Mouse (Mus musculus): ENCODE data around the gene Trim2. TPM values are rescaled to one million over a fixed set of nuclear protein-coding genes. Genes with fewer than 3 reads are reported as not detected.
A peak's percentile ranks its signal among the peaks of the same experiment; 100 is the strongest.

Gene Trim2
- total RNA-seq, 2 experiments from 2014 or later = 8.6 to 11.9 TPM

- no peak for DNase-seq
Measured at GRCm38 (mm10) chr3:84219720-84220273, 86.9 kb downstream of the Trim2 start.

GRCm38 (mm10) chr3:84219166-84219710, 87.4 kb downstream of the Trim2 start:
- no peak for DNase-seq

DNA sequence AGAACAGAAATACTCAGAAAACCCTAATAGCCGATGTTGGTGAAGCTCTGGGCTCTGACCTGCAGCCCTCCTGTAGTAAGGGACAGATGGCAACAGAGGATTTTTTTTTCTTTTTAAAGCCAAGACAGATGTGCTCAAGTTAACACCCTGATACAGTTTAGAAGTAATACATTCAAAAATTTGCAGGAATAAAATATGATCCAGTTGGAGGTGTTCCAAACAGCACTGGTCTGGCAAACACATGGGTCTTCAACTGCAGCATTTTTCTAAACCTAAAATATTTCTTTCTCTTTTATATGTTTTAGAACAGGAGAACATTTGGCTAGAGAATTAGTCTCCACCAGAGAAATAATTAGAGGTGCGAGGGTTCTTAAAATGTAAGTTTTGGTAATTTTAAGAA, 88.2 kb downstream of the Trim2 start:
- DNase-seq = no peak

DNA sequence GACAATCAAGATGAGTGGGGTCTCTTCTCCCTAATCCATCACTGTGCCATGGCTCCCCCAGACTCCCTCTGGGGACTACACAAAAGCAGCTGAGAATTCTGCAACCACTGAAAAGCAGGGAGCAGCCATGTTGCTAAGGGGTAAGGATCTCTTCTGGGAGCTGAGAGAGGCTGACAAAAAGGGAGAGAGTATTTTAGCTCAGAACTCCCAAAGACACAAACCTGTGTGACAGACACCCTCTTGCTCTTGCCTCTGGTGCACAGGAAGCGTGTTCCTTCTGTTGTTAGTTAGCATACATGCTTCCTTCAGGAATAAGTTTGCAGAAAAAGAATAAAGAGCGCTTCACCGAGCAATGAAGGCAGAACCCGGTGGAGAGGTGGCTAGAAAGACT, 88.7 kb downstream of the Trim2 start:
- no peak for DNase-seq

DNA sequence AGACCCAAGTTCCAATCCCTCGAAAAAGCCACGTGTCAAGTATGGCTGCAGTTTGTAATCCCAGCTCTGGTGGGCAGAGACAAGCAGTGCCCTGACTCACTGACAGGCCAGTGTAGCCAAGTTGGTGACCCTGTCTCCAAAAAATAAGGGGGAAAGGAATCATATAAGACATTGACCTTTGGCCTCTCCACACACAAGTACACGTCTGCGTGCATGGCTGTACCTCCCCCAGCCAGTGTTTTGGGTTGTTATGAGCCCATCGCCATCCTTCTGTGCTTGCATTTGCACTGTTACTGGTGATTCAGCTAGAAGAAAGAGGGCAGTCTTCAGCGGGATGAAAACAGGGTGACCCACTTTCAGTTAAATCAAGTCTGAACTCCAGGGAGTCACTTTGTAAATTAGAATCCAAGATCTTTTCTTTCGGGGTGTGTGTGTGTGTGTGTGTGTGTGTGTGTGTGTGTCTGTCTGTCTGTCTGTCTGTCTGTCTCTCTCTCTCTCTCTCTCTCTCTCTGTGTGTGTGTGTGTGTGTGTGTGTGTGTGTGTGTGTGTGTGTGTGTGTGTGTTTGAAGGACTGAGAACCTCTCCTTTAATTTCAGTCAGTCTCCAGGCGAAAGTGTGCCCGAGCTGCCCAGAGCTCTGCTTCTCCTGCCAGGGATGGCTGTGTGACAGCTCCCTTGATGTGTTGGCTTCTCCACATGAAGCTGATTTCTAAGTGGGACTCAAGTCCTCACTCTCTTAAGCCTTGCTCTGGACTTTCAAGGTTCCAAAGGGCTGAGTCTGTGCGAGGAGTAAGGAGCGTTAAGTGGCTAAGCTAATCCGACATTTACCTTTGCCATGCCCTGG, 89.3 kb downstream of the Trim2 start:
- DNase-seq = no peak

DNA sequence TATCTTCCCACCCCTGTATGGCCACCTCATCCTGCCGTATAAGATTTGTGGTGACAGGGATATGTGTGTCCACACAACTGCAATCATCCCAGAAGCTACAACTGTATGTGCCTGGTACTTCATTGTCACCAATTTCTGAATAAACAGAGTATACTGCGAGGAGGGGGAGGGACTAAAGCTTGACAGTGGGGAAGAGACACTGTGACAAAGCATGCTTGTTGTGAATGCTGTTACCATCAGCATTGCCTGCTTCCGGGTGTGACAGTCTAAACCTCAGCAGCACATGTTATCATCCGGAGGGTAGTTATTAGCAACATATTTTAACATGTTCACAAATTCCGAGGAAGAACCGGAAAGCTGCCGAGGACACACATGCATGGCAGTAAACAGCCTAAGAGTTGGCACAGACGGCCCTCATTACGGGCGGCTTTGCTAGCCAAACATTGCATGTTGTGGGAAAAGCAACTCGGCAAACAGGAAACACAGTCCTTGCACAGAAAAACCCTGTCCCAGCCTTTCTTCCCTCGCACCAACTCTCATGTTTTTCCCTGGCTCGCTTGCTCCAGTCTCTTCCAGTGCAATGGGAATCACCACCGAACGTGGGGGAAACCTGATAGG, 90.8 kb downstream of the Trim2 start:
- DNase-seq = no peak

DNA sequence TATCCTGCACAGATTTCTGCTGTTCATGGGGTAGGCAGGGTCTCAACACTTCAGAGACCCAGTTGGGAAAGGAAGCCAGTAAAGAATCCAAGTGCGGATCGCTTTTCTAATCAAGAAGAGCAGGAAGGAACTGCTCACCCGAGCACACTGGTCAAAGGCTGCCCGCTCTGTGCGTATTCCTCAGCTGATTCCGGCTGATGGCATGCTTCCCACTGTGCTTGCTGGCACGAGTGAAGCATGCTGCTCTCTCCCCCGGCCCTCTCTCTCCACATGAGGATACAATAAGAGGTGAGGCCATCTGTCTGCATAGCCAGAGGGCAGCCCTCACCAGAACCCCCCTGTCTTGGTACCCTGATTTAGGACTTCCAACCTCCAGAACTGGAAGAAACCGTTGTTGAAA, 91.4 kb downstream of the Trim2 start:
- peak; percentile 29 for DNase-seq

- no peak for DNase-seq
Measured at GRCm38 (mm10) chr3:84214501-84214900, 92.2 kb downstream of the Trim2 start.

DNA sequence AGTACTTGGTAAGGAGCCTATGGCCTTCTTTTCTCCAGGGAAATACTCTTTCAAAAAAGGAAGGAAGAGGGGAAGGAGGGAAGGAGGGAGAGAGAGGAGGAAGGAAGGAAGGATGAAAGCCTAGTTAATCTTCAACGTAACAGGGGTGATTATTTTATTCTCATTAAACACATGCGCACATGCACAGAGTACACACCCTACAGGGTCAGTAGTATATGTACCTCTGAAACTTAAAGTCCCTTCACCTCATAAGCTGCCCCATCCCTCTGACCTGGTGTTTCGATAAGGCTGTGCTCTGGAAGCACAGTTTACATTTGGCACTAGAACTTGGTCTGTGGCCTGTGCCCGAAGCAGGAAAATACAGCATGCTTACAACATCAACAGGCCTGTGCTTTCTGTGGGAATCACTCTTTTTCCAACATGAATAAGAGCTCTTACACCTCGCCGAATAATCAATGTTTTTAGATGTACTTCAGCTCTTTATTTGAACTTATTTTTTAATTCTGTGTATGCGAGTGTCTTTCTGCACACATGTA, 95.3 kb downstream of the Trim2 start:
- DNase-seq = no peak

GRCm38 (mm10) chr3:84208917-84209513, 97.7 kb downstream of the Trim2 start:
- no peak for DNase-seq

- DNase-seq = no peak
Measured at GRCm38 (mm10) chr3:84208475-84208874, 98.2 kb downstream of the Trim2 start.

- DNase-seq = no peak
Measured at GRCm38 (mm10) chr3:84207366-84207765, 99.3 kb downstream of the Trim2 start.

DNA sequence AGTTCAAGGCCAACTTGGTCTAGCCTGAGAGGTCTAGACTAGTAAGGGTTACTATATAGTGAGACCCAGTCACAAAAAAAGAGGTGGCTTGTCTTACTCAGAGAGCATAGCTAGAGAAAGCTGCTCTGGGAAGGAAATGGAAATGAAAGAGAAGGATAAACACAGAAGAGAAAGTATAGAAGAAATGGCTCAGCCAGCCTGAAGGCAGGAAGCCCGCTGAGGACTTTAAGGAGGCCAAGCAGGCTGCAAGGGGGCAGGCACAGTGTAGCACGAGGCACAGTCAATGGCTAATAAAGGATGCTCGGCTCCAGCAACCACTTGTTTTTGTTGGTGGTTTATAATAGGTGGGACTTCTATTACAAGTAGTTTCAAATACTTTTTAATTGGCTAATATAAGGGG, 100.6 kb downstream of the Trim2 start:
- no peak for DNase-seq

GRCm38 (mm10) chr3:84205650-84206049, 101.0 kb downstream of the Trim2 start:
- no peak for DNase-seq

GRCm38 (mm10) chr3:84204640-84205039, 102.0 kb downstream of the Trim2 start:
- DNase-seq = no peak

GRCm38 (mm10) chr3:84200559-84201420, 105.9 kb downstream of the Trim2 start:
- peak; percentile 41 for DNase-seq

DNA sequence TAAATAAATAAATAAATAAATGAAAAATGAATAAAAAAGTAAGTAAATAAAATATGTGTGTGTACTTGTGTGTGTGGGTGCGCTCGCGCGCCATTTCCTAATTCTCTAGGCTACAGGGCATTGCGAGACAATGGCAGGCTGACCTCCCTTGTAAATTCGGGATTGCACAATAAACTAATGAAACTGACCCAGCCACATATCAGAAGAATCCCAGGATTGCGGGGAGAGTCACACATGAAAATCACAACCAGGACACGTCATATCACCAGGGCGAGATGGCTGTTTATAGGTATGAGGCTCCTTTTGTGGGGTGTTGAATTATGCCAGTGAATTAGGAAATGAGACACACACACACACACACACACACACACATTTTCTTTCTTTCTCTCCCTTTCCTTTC, 107.2 kb downstream of the Trim2 start:
- no peak for DNase-seq

DNA sequence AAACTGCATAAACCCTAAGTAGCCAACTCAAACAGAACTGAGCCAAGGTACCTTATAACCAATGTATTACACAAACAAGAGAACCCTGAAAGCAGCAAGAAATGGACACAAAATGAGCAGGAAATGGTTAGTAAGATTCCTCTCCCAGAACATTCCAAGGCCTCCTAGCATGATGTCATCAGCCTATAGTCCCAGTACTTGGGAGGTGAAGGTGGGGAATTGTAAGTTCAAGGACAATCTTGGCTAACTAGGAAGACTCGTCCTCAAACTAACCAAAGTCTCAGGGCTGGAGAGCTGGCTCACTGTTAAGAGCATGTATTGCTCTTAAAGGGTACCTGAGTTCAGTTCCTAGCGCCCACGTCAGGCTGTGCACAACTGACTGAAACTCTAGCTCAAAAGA, 108.4 kb downstream of the Trim2 start:
- DNase-seq = no peak

GRCm38 (mm10) chr3:84193881-84194280, 112.8 kb downstream of the Trim2 start:
- DNase-seq = no peak

DNA sequence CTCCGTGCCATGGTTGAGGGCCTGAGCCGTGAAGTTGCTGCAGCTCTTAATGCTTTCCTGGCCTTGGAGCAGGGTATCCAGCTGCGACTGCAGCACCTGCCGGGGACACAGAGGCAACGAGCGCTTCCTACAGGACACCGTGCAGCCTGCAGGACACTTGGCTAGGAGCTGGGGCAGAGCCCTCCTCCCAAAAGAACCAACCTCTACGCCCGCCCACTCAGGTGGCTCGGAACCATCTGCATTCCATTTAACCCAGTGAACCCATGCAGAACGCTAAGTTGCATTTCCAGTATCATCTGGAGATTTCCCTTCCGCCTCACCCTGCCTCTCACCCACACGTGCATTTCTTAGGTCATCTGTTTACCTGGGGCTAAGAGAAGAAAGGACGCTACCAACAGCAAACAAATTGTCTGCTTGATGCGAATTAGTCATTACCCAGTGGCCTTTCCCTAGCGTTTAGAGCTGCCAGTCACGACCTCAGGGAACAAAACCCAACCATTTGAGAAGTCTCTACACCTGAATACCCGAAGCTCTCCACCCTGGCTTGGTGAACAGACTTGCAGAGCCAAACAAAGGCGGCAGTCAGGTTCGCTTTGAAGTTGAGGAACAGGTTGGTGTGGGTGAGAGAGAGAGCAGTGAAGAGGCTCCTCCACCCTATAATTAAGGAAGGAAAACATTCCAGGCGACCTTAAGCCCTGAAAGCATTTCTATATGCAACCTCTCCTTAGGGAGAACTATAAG, 115.4 kb downstream of the Trim2 start:
- DNase-seq = no peak

GRCm38 (mm10) chr3:84190513-84191061, 116.1 kb downstream of the Trim2 start:
- peak; percentile 20 for DNase-seq

Measured in gastrocnemius, postnatal 10 days (tissue).